Mouse (Mus musculus) erythroblast, embryonic 14.5 days (primary cell): Measurements from ENCODE around the gene Rnf167. TPM values are rescaled to one million over a fixed set of nuclear protein-coding genes. Genes with fewer than 3 reads are reported as not detected.

Experiments
- H3K27me3 ChIP-seq: 2 replicates; pipeline ENCODE4 v1.6.1; 2012; ENCODE audit warnings: inconsistent platforms; ENCODE audit not compliant: control insufficient read depth
- H3K36me3 ChIP-seq: 2 replicates; pipeline ENCODE4 v1.6.1; 2012; ENCODE audit warnings: mild to moderate bottlenecking, inconsistent platforms; ENCODE audit not compliant: control insufficient read depth
- H3K4me1 ChIP-seq: 2 replicates; pipeline ENCODE4 v1.6.1; 2012; ENCODE audit warnings: inconsistent platforms; ENCODE audit not compliant: control insufficient read depth
- H3K4me3 ChIP-seq: replicated peaks from 2 replicates; pipeline ENCODE3; 2012; ENCODE audit warnings: moderate library complexity, mild to moderate bottlenecking, inconsistent platforms
- H3K9me3 ChIP-seq: 2 replicates; pipeline ENCODE4 v1.6.1; 2012; ENCODE audit warnings: low read length, inconsistent platforms, mixed read lengths; ENCODE audit not compliant: control insufficient read depth
- GATA1 ChIP-seq: IDR thresholded peaks from 2 replicates; pipeline ENCODE4 v1.6.1; 2012; ENCODE audit warnings: low read length, inconsistent platforms, mixed read lengths
- TAL1 ChIP-seq: IDR thresholded peaks from 3 replicates; pipeline ENCODE4 v1.6.1; 2012; ENCODE audit warnings: low read length, inconsistent platforms, mixed read lengths
- polyA plus RNA-seq: library from polyadenylated mRNA; stranded (reverse); fragments of >175 nt; gene quantifications from 2 replicates; pipeline ENCODE4 v1.2.3, GENCODE M21; 2012

Rnf167 gene
- polyA plus RNA-seq, 1 experiment, result 24.0 TPM

- Histone ChIP-seq H3K27me3 (peaks cover 7% of the 10 kb centered on the region), H3K36me3 (peaks cover 52% of the 10 kb centered on the region), H3K4me3 (no peak overlapping the region), H3K9me3 (no peaks in the 10 kb centered on the region), H3K4me1 (peaks cover 28% of the 10 kb centered on the region)
- TF ChIP-seq TAL1 (no peak), GATA1 (no peak)
Observed at GRCm38 (mm10) chr11:70612505-70612904, 34.5 kb upstream of the Rnf167 start.

GRCm38 (mm10) chr11:70615074-70615473, 32.0 kb upstream of the Rnf167 start:
- Histone ChIP-seq H3K36me3 (peaks cover 26% of the 10 kb centered on the region), H3K4me1 (peaks cover 21% of the 10 kb centered on the region), H3K9me3 (no peaks in the 10 kb centered on the region), H3K4me3 (peak overlapping the region; percentile 61), H3K27me3 (peaks cover 7% of the 10 kb centered on the region)
- no peak for TF ChIP-seq TAL1
- TF ChIP-seq GATA1, result no peak

- Histone ChIP-seq H3K27me3 (peaks cover 7% of the 10 kb centered on the region), H3K9me3 (no peaks in the 10 kb centered on the region), H3K36me3 (peaks cover 22% of the 10 kb centered on the region), H3K4me3 (peak within 1 kb of the TSS; percentile 61), H3K4me1 (peaks cover 21% of the 10 kb centered on the region)
- TF ChIP-seq TAL1, result no peak
- TF ChIP-seq GATA1, result no peak
Observed at GRCm38 (mm10) chr11:70615516-70616093, 31.4 kb upstream of the Rnf167 start, which contains the start of gene 4930544D05Rik. TSS of gene 4930544D05Rik (plus strand) at chr11:70615848.

GRCm38 (mm10) chr11:70619101-70619500, 27.9 kb upstream of the Rnf167 start, which contains the start of gene Chrne:
TSS of gene Chrne (minus strand) at chr11:70619216.
- no peaks in the 10 kb centered on the region for H3K36me3 ChIP-seq
- H3K4me1 ChIP-seq, result peaks cover 28% of the 10 kb centered on the region
- TF ChIP-seq GATA1, result no peak
- H3K9me3 ChIP-seq, result no peaks in the 10 kb centered on the region
- H3K4me3 ChIP-seq, result no peak within 1 kb of the TSS
- peaks cover 7% of the 10 kb centered on the region for H3K27me3 ChIP-seq

- no peak for TF ChIP-seq TAL1
- no peak for TF ChIP-seq GATA1
- H3K36me3 ChIP-seq, result no peaks in the 10 kb centered on the region
- H3K4me1 ChIP-seq, result peaks cover 13% of the 10 kb centered on the region
- H3K9me3 ChIP-seq, result no peaks in the 10 kb centered on the region
- no peaks in the 10 kb centered on the region for H3K27me3 ChIP-seq
- no peak overlapping the region for H3K4me3 ChIP-seq
Observed at GRCm38 (mm10) chr11:70621972-70622814, 24.8 kb upstream of the Rnf167 start.

- H3K4me3 ChIP-seq, result no peak overlapping the region
- no peaks in the 10 kb centered on the region for H3K36me3 ChIP-seq
- H3K4me1 ChIP-seq, result peaks cover 13% of the 10 kb centered on the region
- TF ChIP-seq GATA1 (no peak), TAL1 (no peak)
- no peaks in the 10 kb centered on the region for H3K27me3 ChIP-seq
- no peaks in the 10 kb centered on the region for H3K9me3 ChIP-seq
Observed at GRCm38 (mm10) chr11:70623053-70623742, 23.8 kb upstream of the Rnf167 start.

- no peaks in the 10 kb centered on the region for H3K36me3 ChIP-seq
- no peaks in the 10 kb centered on the region for H3K9me3 ChIP-seq
- no peak overlapping the region for H3K4me3 ChIP-seq
- TF ChIP-seq GATA1 (no peak), TAL1 (no peak)
- H3K27me3 ChIP-seq, result no peaks in the 10 kb centered on the region
- peaks cover 20% of the 10 kb centered on the region for H3K4me1 ChIP-seq
Observed at GRCm38 (mm10) chr11:70625473-70625872, 21.6 kb upstream of the Rnf167 start.

GRCm38 (mm10) chr11:70626877-70627276, 20.2 kb upstream of the Rnf167 start:
- H3K4me1 ChIP-seq, result peaks cover 22% of the 10 kb centered on the region
- H3K36me3 ChIP-seq, result no peaks in the 10 kb centered on the region
- H3K9me3 ChIP-seq, result no peaks in the 10 kb centered on the region

GRCm38 (mm10) chr11:70628431-70628830, 18.6 kb upstream of the Rnf167 start:
- H3K4me3 ChIP-seq, result no peak overlapping the region
- no peaks in the 10 kb centered on the region for H3K9me3 ChIP-seq
- H3K4me1 ChIP-seq, result peaks cover 9% of the 10 kb centered on the region
- H3K27me3 ChIP-seq, result no peaks in the 10 kb centered on the region
- H3K36me3 ChIP-seq, result no peaks in the 10 kb centered on the region
- TF ChIP-seq GATA1 (no peak), TAL1 (no peak)

More at GRCm38 (mm10) chr11:70626877-70627276, 20.2 kb upstream of the Rnf167 start:
- Histone ChIP-seq H3K27me3 (no peaks in the 10 kb centered on the region), H3K4me3 (no peak overlapping the region)
- TF ChIP-seq TAL1 (no peak), GATA1 (no peak)
